Mouse (Mus musculus): Measurements from ENCODE around the gene Syt2.

The Syt2 gene

GRCm38 (mm10) chr1:134646261-134646962 is at the start of gene Syt2:
Gene Syt2, plus strand, starts transcription at chr1:134646677.
- peak; percentile 66 for DNase-seq (ENCODE audit: low spot score)

- DNase-seq (ENCODE audit: low spot score) = no peak
Observed at GRCm38 (mm10) chr1:134597339-134598054, 49.0 kb upstream of the Syt2 start.

- DNase-seq (ENCODE audit: low spot score) = no peak
Observed at GRCm38 (mm10) chr1:134604086-134604485, 42.4 kb upstream of the Syt2 start.

GRCm38 (mm10) chr1:134605670-134606069 is 40.8 kb upstream of the Syt2 start:
- no peak for DNase-seq (ENCODE audit: low spot score)

DNA sequence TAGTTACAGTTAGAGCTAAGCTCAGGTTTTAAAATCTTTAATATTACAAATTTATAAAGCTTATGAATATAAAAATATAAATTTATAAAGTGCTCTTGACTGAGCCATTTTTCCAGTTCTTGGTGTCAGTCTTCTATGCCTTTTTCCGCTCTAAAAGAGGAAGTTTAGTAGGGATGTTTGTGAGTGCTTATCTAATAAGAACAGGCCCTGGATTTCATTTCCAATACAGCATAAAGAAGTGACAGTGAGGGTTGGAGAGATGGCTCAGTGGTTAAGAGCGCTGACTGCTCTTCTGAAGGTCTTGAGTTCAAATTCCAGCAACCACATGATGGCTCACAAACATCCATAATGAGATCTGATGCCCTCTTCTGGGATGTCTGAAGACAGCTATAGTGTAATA is 40.1 kb upstream of the Syt2 start:
- DNase-seq (ENCODE audit: low spot score) = no peak

GRCm38 (mm10) chr1:134607279-134607678 is 39.2 kb upstream of the Syt2 start:
- DNase-seq (ENCODE audit: low spot score) = no peak

- DNase-seq (ENCODE audit: low spot score) = no peak
Observed at GRCm38 (mm10) chr1:134609172-134609571, 37.3 kb upstream of the Syt2 start.

DNA sequence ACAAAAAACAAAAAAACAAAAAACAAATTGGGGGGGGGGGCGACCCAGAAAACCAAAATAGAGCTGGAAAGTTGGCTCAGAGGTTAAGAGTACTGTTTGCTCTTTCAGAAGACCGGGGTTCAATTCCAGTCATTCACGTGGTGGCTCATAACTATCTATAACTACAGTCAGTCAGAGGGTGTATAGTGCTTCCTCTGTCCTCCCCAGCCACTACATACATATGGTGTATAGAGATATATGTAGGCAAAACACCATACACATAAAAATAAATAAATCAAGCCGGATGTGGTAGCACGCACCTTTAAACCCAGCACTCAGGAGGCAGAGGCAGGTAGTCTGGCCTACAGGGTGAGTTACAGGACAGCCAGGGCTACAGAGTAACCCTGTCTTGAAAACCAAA is 31.9 kb upstream of the Syt2 start:
- no peak for DNase-seq (ENCODE audit: low spot score)

- DNase-seq (ENCODE audit: low spot score) = no peak
Observed at GRCm38 (mm10) chr1:134614988-134615387, 31.5 kb upstream of the Syt2 start.

DNA sequence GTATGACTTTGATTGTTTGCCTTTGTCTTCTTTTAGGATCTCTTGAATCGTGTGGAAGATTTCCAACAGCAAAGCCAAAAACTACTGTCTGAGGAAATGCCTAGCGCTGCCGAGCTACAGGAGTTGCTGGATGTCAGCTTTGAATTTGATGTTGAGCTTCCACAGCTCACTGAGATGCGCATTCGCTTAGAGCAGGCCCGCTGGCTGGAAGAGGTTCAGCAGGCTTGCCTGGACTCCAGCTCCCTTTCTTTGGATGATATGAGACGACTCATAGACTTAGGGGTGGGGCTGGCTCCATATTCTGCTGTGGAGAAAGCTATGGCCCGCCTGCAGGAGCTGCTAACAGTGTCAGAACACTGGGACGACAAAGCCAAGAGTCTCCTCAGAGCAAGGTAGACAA is 28.8 kb upstream of the Syt2 start:
- DNase-seq (ENCODE audit: low spot score) = no peak

- DNase-seq (ENCODE audit: low spot score) = no peak
Observed at GRCm38 (mm10) chr1:134625325-134625724, 21.2 kb upstream of the Syt2 start.

DNA sequence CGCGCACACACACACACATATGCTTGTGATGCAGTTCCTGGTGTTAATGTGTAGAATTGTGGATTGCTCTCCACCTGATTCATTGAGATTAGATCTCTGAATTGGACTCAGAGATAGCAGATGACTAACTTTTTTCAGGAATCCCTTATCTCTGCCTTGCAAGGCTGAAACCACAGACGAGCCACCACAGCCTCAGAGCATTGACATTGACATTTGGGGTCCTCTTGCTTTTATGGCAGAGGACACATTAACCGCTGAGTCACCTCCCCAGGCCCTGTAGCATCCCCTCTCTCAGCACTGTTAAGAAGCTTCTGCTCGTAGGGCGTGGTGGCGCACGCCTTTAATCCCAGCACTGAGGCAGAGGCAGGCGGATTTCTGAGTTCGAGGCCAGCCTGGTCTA is 17.0 kb upstream of the Syt2 start:
- no peak for DNase-seq (ENCODE audit: low spot score)

- no peak for DNase-seq (ENCODE audit: low spot score)
Observed at GRCm38 (mm10) chr1:134634296-134634695, 12.2 kb upstream of the Syt2 start.

- DNase-seq (ENCODE audit: low spot score) = no peak
Observed at GRCm38 (mm10) chr1:134636245-134636644, 10.2 kb upstream of the Syt2 start.

GRCm38 (mm10) chr1:134636684-134637083 is 9.8 kb upstream of the Syt2 start:
- DNase-seq (ENCODE audit: low spot score) = peak; percentile 67

- no peak for DNase-seq (ENCODE audit: low spot score)
Observed at GRCm38 (mm10) chr1:134638041-134638440, 8.4 kb upstream of the Syt2 start.

- peak; percentile 81 for DNase-seq (ENCODE audit: low spot score)
Observed at GRCm38 (mm10) chr1:134638522-134638921, 8.0 kb upstream of the Syt2 start.

DNA sequence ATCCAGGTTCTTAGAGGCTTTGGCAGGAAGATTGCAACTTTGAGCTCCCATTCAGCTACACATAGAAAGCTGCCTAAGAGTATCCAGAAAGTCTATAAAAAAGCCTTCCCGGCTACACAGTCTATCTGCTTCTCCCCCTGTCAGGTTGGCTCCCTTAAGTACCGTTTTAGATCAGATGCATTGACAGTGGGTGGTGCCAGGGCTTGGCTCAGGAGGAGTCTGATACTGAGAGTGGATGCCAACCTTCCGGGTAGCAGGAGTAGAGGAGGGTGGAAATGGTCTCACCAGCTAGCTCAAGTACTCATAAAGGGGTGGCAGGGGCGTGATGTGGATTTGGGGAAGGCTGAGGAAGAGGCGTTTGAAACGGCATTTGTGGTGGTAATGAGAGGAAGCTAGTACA is 7.0 kb upstream of the Syt2 start:
- DNase-seq (ENCODE audit: low spot score) = no peak

GRCm38 (mm10) chr1:134641507-134641906 is 5.0 kb upstream of the Syt2 start:
- DNase-seq (ENCODE audit: low spot score) = peak; percentile 75

- DNase-seq (ENCODE audit: low spot score) = no peak
Observed at GRCm38 (mm10) chr1:134643702-134644101, 2.8 kb upstream of the Syt2 start.

DNA sequence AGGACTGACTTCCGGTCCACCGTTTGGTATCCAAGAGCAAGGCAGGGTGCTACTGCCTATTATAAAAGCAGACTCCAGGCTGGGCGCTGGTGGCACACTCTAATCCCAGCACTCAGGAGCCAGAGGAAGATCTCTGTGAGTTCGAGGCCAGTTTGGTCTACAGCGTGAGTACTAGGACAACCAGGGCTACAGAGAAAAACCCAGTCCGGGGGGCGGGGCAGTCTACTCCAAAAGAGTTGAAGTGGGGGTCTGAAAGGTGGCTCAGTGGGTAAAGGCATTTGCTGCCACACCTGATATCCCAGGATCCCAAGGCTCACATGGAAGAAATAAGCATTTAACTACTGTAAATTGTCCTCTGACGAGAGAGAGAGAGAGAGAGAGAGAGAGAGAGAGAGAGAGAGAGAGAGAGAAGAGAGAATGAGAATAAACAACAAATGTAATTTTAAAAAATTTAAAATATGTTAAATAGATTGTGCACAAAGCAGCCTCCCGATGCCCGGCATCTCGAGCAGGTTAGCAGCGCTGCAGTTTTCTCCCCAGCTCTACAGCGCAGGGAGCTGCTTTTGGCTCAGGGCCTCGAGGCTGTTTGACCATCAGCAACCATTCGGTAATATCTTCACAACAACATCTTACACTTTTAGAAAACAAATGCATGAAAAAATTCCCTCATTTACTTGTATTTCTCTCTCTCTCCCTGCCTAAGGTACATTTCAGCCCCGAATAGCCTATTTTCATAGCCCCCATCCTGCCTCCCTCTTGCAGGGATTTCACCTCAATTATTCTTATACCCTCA is 873 bp upstream of the Syt2 start:
- DNase-seq (ENCODE audit: low spot score) = no peak

DNA sequence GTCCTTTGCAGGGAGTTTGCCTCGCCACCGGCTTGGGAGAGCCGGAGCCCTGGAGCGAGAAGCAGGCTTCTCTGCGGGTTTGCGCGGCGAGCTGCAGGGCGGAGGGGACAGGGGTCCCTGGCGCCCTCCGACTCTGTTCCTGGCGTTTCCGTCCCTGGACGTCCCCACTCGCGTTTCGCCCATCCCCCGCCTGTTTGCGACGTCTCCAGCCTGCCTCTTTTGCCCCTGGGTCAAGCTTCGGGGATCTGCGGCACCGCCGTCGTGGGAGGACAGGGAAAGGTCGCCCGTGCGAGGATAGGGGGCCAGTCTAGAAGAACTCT is 446 bp downstream of the Syt2 start:
- DNase-seq (ENCODE audit: low spot score) = peak; percentile 53

DNA sequence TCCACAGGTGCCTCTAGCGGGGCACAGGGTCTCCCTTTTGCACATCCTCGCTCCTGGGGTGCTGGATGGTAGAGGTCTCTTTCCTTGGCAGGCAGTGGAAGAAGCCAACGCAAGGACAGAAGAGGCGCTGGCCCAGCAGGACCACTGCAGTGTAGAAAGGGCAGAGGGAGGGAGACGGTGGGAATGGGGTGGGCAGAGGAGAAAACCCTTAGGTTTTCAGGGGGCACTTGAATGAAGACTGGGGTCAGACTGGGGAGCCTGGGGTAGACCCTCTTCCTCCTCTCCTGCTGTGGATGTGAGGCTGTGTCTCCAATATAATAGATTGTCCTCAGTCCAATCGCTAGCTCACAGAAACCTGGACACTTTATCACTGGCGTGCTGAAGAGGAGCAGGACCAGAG is 1.1 kb downstream of the Syt2 start:
- DNase-seq (ENCODE audit: low spot score) = no peak

Data from testis, postnatal 10 days (tissue).